Mouse (Mus musculus) kidney, embryonic 15.5 days (tissue): ENCODE data around the gene Dido1. TPM values are rescaled to one million over a fixed set of nuclear protein-coding genes. Genes with fewer than 3 reads are reported as not detected.

ENCODE experiments used
- ATAC-seq: fragments of 200-750 bp; cut with Nextera tagmentation; replicated peaks from 2 replicates; pipeline ENCODE4 v1.8.0; 2017; ENCODE audit warnings: moderate TSS enrichment; ENCODE audit not compliant: low FRiP score
- H3K27ac ChIP-seq: fragments of 300-500 bp; sonication (generic); 2 replicates; pipeline ENCODE4 v1.5.1; 2015; ENCODE audit warnings: mild to moderate bottlenecking, inconsistent platforms
- H3K27me3 ChIP-seq: fragments of 300-500 bp; sonication (generic); 2 replicates; pipeline ENCODE4 v1.6.1; 2015; ENCODE audit warnings: inconsistent platforms
- H3K36me3 ChIP-seq: fragments of 300-500 bp; sonication (generic); 2 replicates; pipeline ENCODE4 v1.6.1; 2015; ENCODE audit warnings: inconsistent platforms
- H3K4me1 ChIP-seq: fragments of 300-500 bp; sonication (generic); 2 replicates; pipeline ENCODE4 v1.6.1; 2015; ENCODE audit warnings: inconsistent platforms
- H3K4me2 ChIP-seq: fragments of 300-500 bp; sonication (generic); 2 replicates; pipeline ENCODE4 v1.6.1; 2015; ENCODE audit warnings: moderate library complexity, mild to moderate bottlenecking, inconsistent platforms
- H3K4me3 ChIP-seq: fragments of 300-500 bp; sonication (generic); replicated peaks from 2 replicates; pipeline ENCODE4 v1.5.1; 2015; ENCODE audit warnings: mild to moderate bottlenecking, inconsistent platforms
- H3K9ac ChIP-seq: fragments of 300-500 bp; sonication (generic); 2 replicates; pipeline ENCODE4 v1.6.1; 2015; ENCODE audit warnings: mild to moderate bottlenecking, inconsistent platforms
- H3K9me3 ChIP-seq: fragments of 300-500 bp; sonication (generic); replicated peaks from 2 replicates; pipeline ENCODE4 v1.6.1; 2016; ENCODE audit warnings: inconsistent platforms
- WGBS: fragments of 180-500 bp; shearing (Covaris S2); methylation state at CpG from one replicate; pipeline ENCODE4 v1.1.7; 2015; ENCODE audit warnings: mixed read lengths; 5-methylcytosine and 5-hydroxymethylcytosine counted together
- polyA plus RNA-seq: library from polyadenylated mRNA; unstranded; fragments of >200 nt; fragmentation: Nextera tagmentation; extraction: Ambion mirVana; gene quantifications from 2 replicates; pipeline ENCODE4 v1.2.1, GENCODE M21; 2015

Dido1 gene
- polyA plus RNA-seq, 1 experiment from 2014 or later, result 28.4 TPM

GRCm38 (mm10) chr2:180610283-180610682 lies 99.5 kb downstream of the Dido1 start:
- no peaks in the 10 kb centered on the region for H3K36me3 ChIP-seq
- H3K4me2 ChIP-seq, result no peak overlapping the region
- no peaks in the 10 kb centered on the region for H3K4me1 ChIP-seq
- no peak overlapping the region for H3K4me3 ChIP-seq
- H3K27ac ChIP-seq, result no peak overlapping the region
- no peak for ATAC-seq
- no peak overlapping the region for H3K9ac ChIP-seq
- no peaks in the 10 kb centered on the region for H3K9me3 ChIP-seq
- no peaks in the 10 kb centered on the region for H3K27me3 ChIP-seq
- 82% methylated on average over 4 of the region's 4 CpGs for WGBS

Other genes starting within 250 kb of the Dido1 start
- gene Ntsr1, start 210.0 kb downstream of the Dido1 start, polyA plus RNA-seq, result 8.6 and 9.7 TPM in 2 replicates
- gene Mrgbp, start 128.7 kb downstream of the Dido1 start, polyA plus RNA-seq, result 43.4 and 44.8 TPM in 2 replicates
- gene Ogfr, start 120.8 kb downstream of the Dido1 start, polyA plus RNA-seq, result 63.8 and 76.1 TPM in 2 replicates
- 8.8 and 9.8 TPM in 2 replicates for gene Col9a3, start 112.2 kb downstream of the Dido1 start, polyA plus RNA-seq
- gene Tcfl5, start 67.3 kb downstream of the Dido1 start, polyA plus RNA-seq, result 0.21 and 0.23 TPM in 2 replicates
- 55.8 TPM in 2 replicates for gene Gid8, start 118 bp upstream of the Dido1 start, polyA plus RNA-seq
- 0.58 and 1.6 TPM in 2 replicates for gene Slc17a9, start 15.3 kb upstream of the Dido1 start, polyA plus RNA-seq
- gene Bhlhe23, start 66.9 kb upstream of the Dido1 start, polyA plus RNA-seq, result not detected in 2 replicates
- gene Ythdf1, start 210.9 kb upstream of the Dido1 start, polyA plus RNA-seq, result 58.2 and 61.6 TPM in 2 replicates
- not detected in 2 replicates for gene Birc7, start 219.0 kb upstream of the Dido1 start, polyA plus RNA-seq
- gene Nkain4, start 244.7 kb upstream of the Dido1 start, polyA plus RNA-seq, result 33.4 and 34.5 TPM in 2 replicates